Mouse (Mus musculus) heart, postnatal 25 days (tissue): ENCODE measurements at regions not wholly inside any gene's neighbourhood (a gene's known extent, or its start where the extent isn't known, plus 50 kb on each side); places are given as distances from the start of the nearest gene placed in this dataset.

ENCODE experiments used
- DNase-seq: peaks from one replicate; pipeline ENCODE4 v3.0.0; 2022; ENCODE audit warnings: low spot score
- intact Hi-C: fragments of 180-260 bp; cut with DNase I; formaldehyde crosslinking; loops from one replicate; pipeline ENCODE4 v1.15.1; 2025

- no peak for DNase-seq
- intact Hi-C loops: no loop called here
Measured at GRCm38 (mm10) chr5:45144186-45144585, 305.9 kb downstream of the Qdpr start.

- intact Hi-C loops: no loop called here
- DNase-seq: no peak
Measured at GRCm38 (mm10) chr5:45137198-45137973, 312.6 kb downstream of the Qdpr start.

GRCm38 (mm10) chr5:45136696-45137095 is 313.3 kb downstream of the Qdpr start:
- intact Hi-C loops: no loop called here
- DNase-seq: no peak

GRCm38 (mm10) chr5:45127971-45128370 is 322.1 kb downstream of the Qdpr start:
- no peak for DNase-seq
- intact Hi-C loops: no loop called here

- DNase-seq: no peak
- intact Hi-C loops: no loop called here
Measured at GRCm38 (mm10) chr5:45121751-45122280, 322.3 kb upstream of the Ldb2 start.

DNA sequence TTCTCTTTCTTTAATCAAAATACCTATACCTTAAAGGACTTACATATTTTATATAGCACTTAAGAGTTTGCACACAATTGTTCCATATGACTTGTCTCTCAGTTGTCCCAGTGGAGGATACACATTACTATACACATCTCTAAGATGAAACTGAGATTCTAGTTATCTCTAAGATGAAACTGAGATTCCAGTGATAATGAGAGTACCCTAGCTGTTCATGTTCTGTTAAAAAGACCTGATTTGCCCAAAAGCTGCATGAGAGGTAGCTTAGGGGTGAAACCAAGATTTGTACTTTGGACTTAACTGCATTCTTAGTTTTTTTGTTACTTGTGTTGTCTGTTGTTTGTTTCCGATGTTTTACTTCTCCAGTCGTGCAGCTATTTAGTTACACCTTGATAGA is 320.3 kb upstream of the Ldb2 start:
- intact Hi-C loops: no loop called here
- DNase-seq: no peak

DNA sequence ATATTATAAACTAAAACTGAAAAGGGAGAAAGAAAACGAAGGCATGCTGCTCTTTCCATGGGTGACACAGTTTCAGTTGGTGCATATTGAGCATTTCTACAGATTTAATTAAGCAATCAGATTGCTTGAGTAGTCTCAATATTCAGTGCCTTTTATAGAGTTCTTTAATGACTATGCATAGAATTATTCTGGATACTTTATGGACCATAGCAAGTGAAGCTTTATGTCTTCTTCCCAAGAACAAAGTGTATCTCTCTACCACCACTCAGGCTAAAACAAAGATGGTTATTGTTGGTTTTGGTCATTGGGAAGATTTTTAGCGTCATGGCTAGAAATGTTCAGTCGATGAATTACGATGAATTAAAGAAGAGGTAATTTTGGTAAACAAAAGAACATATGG is 311.8 kb upstream of the Ldb2 start:
- DNase-seq: no peak
- intact Hi-C loops: no loop called here

DNA sequence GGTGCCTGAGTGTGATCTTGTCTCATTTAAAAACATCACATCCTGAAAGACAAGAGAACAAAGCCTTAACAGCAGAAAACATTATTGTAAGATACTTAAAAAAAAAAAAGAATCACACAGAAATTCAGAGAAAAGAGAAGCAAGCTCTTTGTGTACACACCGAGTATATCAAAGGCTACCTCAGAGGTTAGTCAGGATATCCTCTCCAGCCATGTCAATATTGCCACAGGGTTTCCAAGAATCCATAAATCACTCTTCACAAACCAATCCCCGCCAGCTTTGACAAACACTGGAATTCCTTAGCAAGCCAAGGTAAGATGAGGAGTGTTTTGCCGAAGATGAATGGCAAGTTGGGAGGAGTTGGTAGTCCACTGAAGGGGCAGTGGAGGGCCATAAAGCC is 311.3 kb upstream of the Ldb2 start:
- intact Hi-C loops: no loop called here
- no peak for DNase-seq

GRCm38 (mm10) chr5:45105236-45105816 is 305.8 kb upstream of the Ldb2 start:
- DNase-seq: no peak
- intact Hi-C loops: no loop called here

GRCm38 (mm10) chr5:45103763-45104428 is 304.4 kb upstream of the Ldb2 start:
- no peak for DNase-seq
- intact Hi-C loops: no loop called here

GRCm38 (mm10) chr5:45102661-45103060 is 303.2 kb upstream of the Ldb2 start:
- DNase-seq: no peak
- intact Hi-C loops: no loop called here

DNA sequence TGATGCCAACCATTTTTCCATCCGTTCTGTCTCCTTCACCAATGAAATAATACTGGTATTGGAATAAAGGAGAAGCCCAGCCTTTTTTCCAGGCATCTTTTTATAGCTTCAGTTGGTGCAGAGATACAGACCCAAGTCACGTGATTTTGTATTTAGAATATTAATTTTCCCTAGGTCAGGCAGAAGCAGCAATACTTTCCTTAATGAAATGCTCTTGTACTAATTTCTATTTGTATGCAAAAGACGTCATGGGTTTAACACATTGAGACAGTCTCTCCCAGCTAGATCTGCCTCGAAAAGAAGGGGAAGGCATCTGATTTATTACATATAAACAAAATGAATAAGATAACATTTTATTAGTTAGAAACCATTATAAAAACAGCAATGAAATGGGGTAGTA is 302.3 kb upstream of the Ldb2 start:
- intact Hi-C loops: no loop called here
- no peak for DNase-seq

GRCm38 (mm10) chr5:45099082-45099481 is 299.6 kb upstream of the Ldb2 start:
- intact Hi-C loops: no loop called here
- no peak for DNase-seq

- intact Hi-C loops: no loop called here
- DNase-seq: no peak
Measured at GRCm38 (mm10) chr5:45097941-45098340, 298.5 kb upstream of the Ldb2 start.

DNA sequence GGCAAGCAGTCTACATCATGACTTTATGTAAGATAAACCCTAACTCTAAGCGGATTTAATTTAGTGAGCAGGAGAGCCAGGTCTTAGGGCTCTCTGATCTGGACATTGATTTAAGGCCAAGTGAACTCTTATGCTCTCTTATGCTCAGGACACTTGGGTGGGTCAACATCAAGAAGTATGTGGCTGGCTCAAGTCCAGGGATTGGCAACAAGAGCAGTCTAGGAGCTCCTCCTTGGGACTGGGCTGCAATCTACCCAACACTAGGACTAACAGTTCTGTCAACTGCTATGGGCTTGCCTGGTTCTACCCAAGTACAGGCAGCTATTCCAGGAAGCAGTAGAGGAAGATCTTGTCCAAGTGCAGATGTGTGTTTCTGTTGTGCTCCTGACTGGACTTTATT is 285.3 kb upstream of the Ldb2 start:
- DNase-seq: no peak
- intact Hi-C loops: no loop called here

GRCm38 (mm10) chr5:45082601-45083000 is 283.1 kb upstream of the Ldb2 start:
- no peak for DNase-seq
- intact Hi-C loops: no loop called here

DNA sequence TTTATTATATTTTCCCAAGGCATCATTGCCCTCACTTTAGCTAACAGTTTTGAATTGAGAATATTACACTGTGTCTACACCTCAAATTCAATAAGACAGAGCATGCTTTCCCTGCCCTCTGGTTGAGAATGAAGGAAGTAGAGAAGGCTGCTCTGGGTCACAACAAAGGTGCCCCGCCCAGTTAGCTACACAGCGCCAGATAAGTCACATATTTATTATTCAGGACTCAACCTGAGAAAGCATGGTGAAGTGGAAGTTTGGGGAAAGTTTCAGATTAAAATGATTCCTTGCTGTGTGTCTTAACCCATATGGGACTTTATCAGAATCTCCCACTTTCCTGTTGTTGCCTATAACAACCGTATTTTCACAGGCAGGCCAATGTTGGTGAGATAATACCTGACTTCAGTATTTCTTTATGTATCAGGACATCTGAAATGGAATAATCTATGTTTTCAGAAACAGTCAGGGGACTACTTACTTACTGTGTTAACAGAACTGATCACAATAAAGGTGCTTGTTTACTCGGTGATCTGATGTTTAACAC is 276.9 kb upstream of the Ldb2 start:
- no peak for DNase-seq
- intact Hi-C loops: no loop called here

DNA sequence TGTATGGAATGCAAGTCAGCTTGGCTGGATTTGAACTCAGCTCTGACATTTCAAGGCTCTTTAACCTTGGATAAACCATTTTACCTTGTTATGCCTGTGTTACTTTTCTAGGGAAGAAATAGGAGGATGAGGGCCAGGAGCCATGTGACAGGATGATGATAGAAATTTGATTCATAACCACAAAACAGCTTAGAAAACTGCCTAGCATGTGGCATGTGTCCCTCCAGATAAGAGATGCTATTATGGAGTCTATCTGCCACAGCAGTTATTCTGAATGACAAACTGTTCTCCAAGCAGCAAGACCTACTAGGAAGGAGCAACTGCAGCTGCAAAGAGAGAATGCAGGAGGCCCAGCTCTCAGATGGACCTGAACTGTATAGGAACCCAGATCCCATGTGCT is 275.7 kb upstream of the Ldb2 start:
- intact Hi-C loops: no loop called here
- DNase-seq: no peak

- intact Hi-C loops: no loop called here
Measured at GRCm38 (mm10) chr5:45072529-45072928, 273.0 kb upstream of the Ldb2 start.

GRCm38 (mm10) chr5:45065917-45066699 is 266.6 kb upstream of the Ldb2 start:
- DNase-seq: no peak
- intact Hi-C loops: no loop called here

More at GRCm38 (mm10) chr5:45072529-45072928, 273.0 kb upstream of the Ldb2 start:
- DNase-seq: no peak
